Mouse (Mus musculus): ENCODE data around the gene Stt3b. TPM values are rescaled to one million over a fixed set of nuclear protein-coding genes. Genes with fewer than 3 reads are reported as not detected.

Stt3b gene
- polyA plus RNA-seq, 1 experiment = not detected

GRCm38 (mm10) chr9:115236352-115236841, 73.8 kb downstream of the Stt3b start:
- Histone ChIP-seq H3K27ac (ENCODE audit: insufficient read depth, low read depth, low read length) (no peak overlapping the region), H3K4me1 (ENCODE audit: control insufficient read depth, insufficient read depth, low read length) (peaks cover 4% of the 10 kb centered on the region; the same call in 1 of the 2 replicates), H3K4me3 (ENCODE audit: insufficient read depth, low read depth, low read length) (no peak overlapping the region)
- TF ChIP-seq CTCF (IDR thresholded peaks at IDR 0.05; ENCODE audit: insufficient read depth, low read depth, low read length) (no peak), POLR2A (IDR thresholded peaks at IDR 0.05; ENCODE audit: insufficient read depth, low read depth, low read length) (no peak)
- WGBS = 65% methylated on average over 8 of the region's 8 CpGs

GRCm38 (mm10) chr9:115234561-115234960, 75.7 kb downstream of the Stt3b start:
- Histone ChIP-seq H3K4me3 (ENCODE audit: insufficient read depth, low read depth, low read length) (no peak overlapping the region), H3K27ac (ENCODE audit: insufficient read depth, low read depth, low read length) (no peak overlapping the region), H3K4me1 (ENCODE audit: control insufficient read depth, insufficient read depth, low read length) (peaks cover 4% of the 10 kb centered on the region; the same call in 1 of the 2 replicates)
- TF ChIP-seq CTCF (IDR thresholded peaks at IDR 0.05; ENCODE audit: insufficient read depth, low read depth, low read length) = no peak
- no peak for TF ChIP-seq POLR2A (IDR thresholded peaks at IDR 0.05; ENCODE audit: insufficient read depth, low read depth, low read length)
- 94% methylated on average over 2 of the region's 2 CpGs for WGBS

DNA sequence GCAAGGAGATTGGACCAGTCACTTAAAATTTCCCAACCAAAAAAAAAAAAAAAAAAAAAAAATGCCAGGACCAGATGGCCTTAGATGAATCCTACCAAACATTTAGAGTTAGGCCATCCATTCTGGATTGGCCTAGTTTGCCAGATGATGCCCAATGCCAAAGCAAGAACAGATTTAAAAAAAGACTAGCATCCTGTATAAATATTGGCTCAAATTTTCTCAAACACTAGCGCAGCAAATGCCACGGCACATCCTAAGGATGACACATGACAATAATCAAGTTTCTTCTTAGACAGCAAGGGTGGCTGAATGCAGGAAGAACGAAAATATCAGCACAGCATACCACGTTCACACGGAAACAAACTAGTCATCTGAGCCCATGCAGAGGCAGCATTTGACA, 76.5 kb downstream of the Stt3b start:
- WGBS = 90% methylated on average over 5 of the region's 5 CpGs
- Histone ChIP-seq H3K27ac (ENCODE audit: insufficient read depth, low read depth, low read length) (no peak overlapping the region), H3K4me1 (ENCODE audit: control insufficient read depth, insufficient read depth, low read length) (peaks cover 4% of the 10 kb centered on the region; the same call in 1 of the 2 replicates), H3K4me3 (ENCODE audit: insufficient read depth, low read depth, low read length) (no peak overlapping the region)
- TF ChIP-seq CTCF (IDR thresholded peaks at IDR 0.05; ENCODE audit: insufficient read depth, low read depth, low read length) (no peak), POLR2A (IDR thresholded peaks at IDR 0.05; ENCODE audit: insufficient read depth, low read depth, low read length) (no peak)

DNA sequence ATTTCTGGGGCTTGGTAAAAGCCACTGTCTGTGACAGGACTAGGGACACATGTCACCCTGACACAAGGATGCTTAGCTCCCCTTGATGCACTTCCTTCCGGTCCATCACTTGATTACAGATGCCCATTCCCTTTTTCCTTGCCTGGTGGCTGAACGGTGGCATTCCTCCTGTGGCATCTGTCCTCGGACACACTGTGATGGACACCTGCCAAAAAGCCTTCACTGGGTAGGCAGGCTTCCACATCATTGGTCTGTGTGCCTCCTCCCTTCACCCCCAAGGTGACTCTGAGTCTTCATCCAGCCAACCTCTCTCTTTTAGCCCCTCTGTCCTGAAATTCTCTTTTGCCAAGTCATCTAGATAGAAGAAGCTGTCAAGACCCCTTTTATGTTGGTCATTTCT, 78.7 kb downstream of the Stt3b start:
- peaks cover 3% of the 10 kb centered on the region; the same call in 1 of the 2 replicates for H3K4me1 ChIP-seq (ENCODE audit: control insufficient read depth, insufficient read depth, low read length)
- TF ChIP-seq CTCF (IDR thresholded peaks at IDR 0.05; ENCODE audit: insufficient read depth, low read depth, low read length) (no peak), POLR2A (IDR thresholded peaks at IDR 0.05; ENCODE audit: insufficient read depth, low read depth, low read length) (no peak)
- no peak overlapping the region for H3K4me3 ChIP-seq (ENCODE audit: insufficient read depth, low read depth, low read length)
- no peak overlapping the region for H3K27ac ChIP-seq (ENCODE audit: insufficient read depth, low read depth, low read length)
- 88% methylated on average over 3 of the region's 3 CpGs for WGBS

DNA sequence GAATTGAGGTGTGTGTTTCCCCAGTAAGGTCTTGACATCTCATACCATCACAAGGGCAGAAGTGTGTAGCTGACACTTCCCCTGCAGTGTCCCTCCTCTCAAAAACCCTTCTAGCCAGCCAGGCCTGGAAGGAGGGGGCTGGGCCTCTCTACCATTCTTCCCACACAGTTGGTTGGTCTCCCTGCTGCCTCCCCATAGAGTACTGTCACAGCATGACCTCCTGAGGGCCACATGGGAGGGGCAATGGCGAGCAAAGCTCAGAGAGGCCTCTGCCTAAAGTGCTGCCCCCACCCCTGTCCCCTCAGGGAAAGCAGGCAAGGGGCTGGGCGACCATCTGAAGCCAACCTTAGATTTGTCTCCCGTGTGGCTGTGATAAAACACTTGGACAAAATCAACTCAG, 80.1 kb downstream of the Stt3b start:
- no peak for TF ChIP-seq POLR2A (IDR thresholded peaks at IDR 0.05; ENCODE audit: insufficient read depth, low read depth, low read length)
- TF ChIP-seq CTCF (IDR thresholded peaks at IDR 0.05; ENCODE audit: insufficient read depth, low read depth, low read length) = no peak
- 63% methylated on average over 3 of the region's 3 CpGs for WGBS
- Histone ChIP-seq H3K4me1 (ENCODE audit: control insufficient read depth, insufficient read depth, low read length) (no peaks in the 10 kb centered on the region), H3K4me3 (ENCODE audit: insufficient read depth, low read depth, low read length) (no peak overlapping the region), H3K27ac (ENCODE audit: insufficient read depth, low read depth, low read length) (no peak overlapping the region)

- H3K4me1 ChIP-seq (ENCODE audit: control insufficient read depth, insufficient read depth, low read length) = no peaks in the 10 kb centered on the region
- WGBS = 88% methylated on average over 10 of the region's 10 CpGs
- no peak for TF ChIP-seq CTCF (IDR thresholded peaks at IDR 0.05; ENCODE audit: insufficient read depth, low read depth, low read length)
- no peak for TF ChIP-seq POLR2A (IDR thresholded peaks at IDR 0.05; ENCODE audit: insufficient read depth, low read depth, low read length)
- H3K27ac ChIP-seq (ENCODE audit: insufficient read depth, low read depth, low read length) = no peak overlapping the region
- H3K4me3 ChIP-seq (ENCODE audit: insufficient read depth, low read depth, low read length) = no peak overlapping the region
Observed at GRCm38 (mm10) chr9:115229676-115230075, 80.5 kb downstream of the Stt3b start.

- H3K27ac ChIP-seq (ENCODE audit: insufficient read depth, low read depth, low read length) = no peak overlapping the region
- H3K4me3 ChIP-seq (ENCODE audit: insufficient read depth, low read depth, low read length) = no peak overlapping the region
- 89% methylated on average over 4 of the region's 4 CpGs for WGBS
- TF ChIP-seq POLR2A (IDR thresholded peaks at IDR 0.05; ENCODE audit: insufficient read depth, low read depth, low read length) (no peak), CTCF (IDR thresholded peaks at IDR 0.05; ENCODE audit: insufficient read depth, low read depth, low read length) (no peak)
- H3K4me1 ChIP-seq (ENCODE audit: control insufficient read depth, insufficient read depth, low read length) = no peaks in the 10 kb centered on the region
Observed at GRCm38 (mm10) chr9:115229145-115229544, 81.1 kb downstream of the Stt3b start.

- H3K4me1 ChIP-seq (ENCODE audit: control insufficient read depth, insufficient read depth, low read length) = no peaks in the 10 kb centered on the region
- WGBS = 63% methylated on average over 7 of the region's 7 CpGs
- H3K27ac ChIP-seq (ENCODE audit: insufficient read depth, low read depth, low read length) = no peak overlapping the region
- no peak overlapping the region for H3K4me3 ChIP-seq (ENCODE audit: insufficient read depth, low read depth, low read length)
- no peak for TF ChIP-seq POLR2A (IDR thresholded peaks at IDR 0.05; ENCODE audit: insufficient read depth, low read depth, low read length)
- TF ChIP-seq CTCF (IDR thresholded peaks at IDR 0.05; ENCODE audit: insufficient read depth, low read depth, low read length) = no peak
Observed at GRCm38 (mm10) chr9:115224744-115225354, 85.4 kb downstream of the Stt3b start.

DNA sequence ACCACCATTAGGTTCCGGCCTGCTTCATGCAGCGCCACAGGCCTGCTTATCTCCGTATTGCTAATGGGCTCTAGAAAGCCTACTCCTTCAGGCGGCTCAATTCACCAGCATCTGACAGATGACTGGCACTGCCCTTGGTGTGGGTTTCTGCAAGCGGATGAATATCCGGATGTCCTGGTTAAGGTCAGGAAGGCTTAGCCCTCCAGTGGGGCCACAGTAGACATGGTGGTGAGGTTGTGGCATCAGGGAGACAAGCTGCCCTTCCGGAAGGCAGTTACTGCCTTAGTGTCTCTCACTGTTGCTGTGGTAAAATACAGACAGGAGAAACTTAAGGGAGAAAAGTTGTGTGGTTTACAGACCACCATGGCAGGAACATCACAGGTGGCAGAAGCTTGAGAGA, 89.0 kb downstream of the Stt3b start:
- WGBS = 97% methylated on average over 7 of the region's 7 CpGs
- no peak overlapping the region for H3K4me3 ChIP-seq (ENCODE audit: insufficient read depth, low read depth, low read length)
- no peaks in the 10 kb centered on the region for H3K4me1 ChIP-seq (ENCODE audit: control insufficient read depth, insufficient read depth, low read length)
- no peak for TF ChIP-seq CTCF (IDR thresholded peaks at IDR 0.05; ENCODE audit: insufficient read depth, low read depth, low read length)
- TF ChIP-seq POLR2A (IDR thresholded peaks at IDR 0.05; ENCODE audit: insufficient read depth, low read depth, low read length) = no peak
- no peak overlapping the region for H3K27ac ChIP-seq (ENCODE audit: insufficient read depth, low read depth, low read length)
